Mouse (Mus musculus) midbrain, embryonic 14.5 days (tissue): ENCODE data around the gene 2810021J22Rik. TPM values are rescaled to one million over a fixed set of nuclear protein-coding genes. Genes with fewer than 3 reads are reported as not detected.

ENCODE experiments used
- polyA plus RNA-seq: library from polyadenylated mRNA; unstranded; fragments of >200 nt; fragmentation: Nextera tagmentation; extraction: Ambion mirVana; gene quantifications from 2 replicates; pipeline ENCODE4 v1.2.1, GENCODE M21; 2014

2810021J22Rik gene
- polyA plus RNA-seq, 1 experiment from 2014 or later, result 14.4 TPM

Other genes with a start within 250 kb of the 2810021J22Rik start
- gene Olfr323, start 236.7 kb upstream of the 2810021J22Rik start, polyA plus RNA-seq, result not detected in 2 replicates
- 0.09 and 0.16 TPM in 2 replicates for gene Trim58, start 226.8 kb upstream of the 2810021J22Rik start, polyA plus RNA-seq
- gene Olfr322, start 208.4 kb upstream of the 2810021J22Rik start, polyA plus RNA-seq, result not detected in 2 replicates
- gene Olfr320, start 186.1 kb upstream of the 2810021J22Rik start, polyA plus RNA-seq, result not detected in 2 replicates
- not detected in 2 replicates for gene Olfr319, start 168.1 kb upstream of the 2810021J22Rik start, polyA plus RNA-seq
- gene Olfr318, start 143.2 kb upstream of the 2810021J22Rik start, polyA plus RNA-seq, result not detected in 2 replicates
- gene Olfr317, start 128.0 kb upstream of the 2810021J22Rik start, polyA plus RNA-seq, result 0.19 and 0.25 TPM in 2 replicates
- gene Olfr316, start 114.5 kb upstream of the 2810021J22Rik start, polyA plus RNA-seq, result not detected in 2 replicates
- not detected in 2 replicates for gene Olfr315, start 94.0 kb upstream of the 2810021J22Rik start, polyA plus RNA-seq
- gene Olfr314, start 84.3 kb upstream of the 2810021J22Rik start, polyA plus RNA-seq, result not detected in 2 replicates
- 6.6 and 11.4 TPM in 2 replicates for gene Fam183b, start 65.3 kb upstream of the 2810021J22Rik start, polyA plus RNA-seq
- not detected in 2 replicates for gene Olfr313, start 52.2 kb upstream of the 2810021J22Rik start, polyA plus RNA-seq
- gene Olfr312, start 38.0 kb upstream of the 2810021J22Rik start, polyA plus RNA-seq, result not detected in 2 replicates
- gene Olfr311, start 28.0 kb upstream of the 2810021J22Rik start, polyA plus RNA-seq, result not detected in 2 replicates
- 23.7 and 26.8 TPM in 2 replicates for gene Gm12258, start 20.1 kb upstream of the 2810021J22Rik start, polyA plus RNA-seq
- 5.9 and 9.1 TPM in 2 replicates for gene Zfp39, start 37.0 kb downstream of the 2810021J22Rik start, polyA plus RNA-seq
- 0.09 TPM in 1 of 2 replicates, not detected in the other for gene Btnl10, start 50.7 kb downstream of the 2810021J22Rik start, polyA plus RNA-seq
- gene Rnf187, start 71.7 kb downstream of the 2810021J22Rik start, polyA plus RNA-seq, result 641 and 678 TPM in 2 replicates
- 239 and 784 TPM in 2 replicates for gene Hist3h2ba, start 81.7 kb downstream of the 2810021J22Rik start, polyA plus RNA-seq
- gene Hist3h2a, start 87.5 kb downstream of the 2810021J22Rik start, polyA plus RNA-seq, result 129 and 130 TPM in 2 replicates
- 1.1 and 1.3 TPM in 2 replicates for gene Trim17, start 87.5 kb downstream of the 2810021J22Rik start, polyA plus RNA-seq
- gene Trim11, start 110.9 kb downstream of the 2810021J22Rik start, polyA plus RNA-seq, result 18.6 and 20.8 TPM in 2 replicates